Mouse (Mus musculus): ENCODE results near the gene Csnk2a2. TPM values are rescaled to one million over a fixed set of nuclear protein-coding genes. Genes with fewer than 3 reads are reported as not detected.
A peak's percentile ranks its signal among the peaks of the same experiment; 100 is the strongest.

The Csnk2a2 gene
- polyA plus RNA-seq, 1 experiment from 2014 or later, result 11.2 TPM

DNA sequence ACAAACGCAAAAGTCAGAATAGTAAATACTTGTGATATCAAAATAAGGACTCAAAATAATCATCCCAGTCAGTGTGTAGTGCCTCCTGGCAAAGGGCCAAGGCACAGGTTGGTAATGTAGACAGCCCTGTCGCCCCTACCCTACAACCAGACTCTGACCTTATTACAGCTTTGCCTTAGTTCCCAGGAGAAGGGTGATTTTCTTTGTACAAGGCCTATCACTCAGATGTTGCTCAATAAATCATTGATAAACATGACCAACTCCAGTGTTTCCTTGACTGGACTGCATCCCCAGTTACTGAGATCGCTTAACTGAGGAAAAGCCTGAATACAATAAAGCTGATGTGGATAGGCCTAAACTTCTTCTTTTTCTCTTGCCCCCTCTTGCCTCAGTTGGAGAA is 57.4 kb downstream of the Csnk2a2 start:
- ATAC-seq (replicated peaks; ENCODE audit: low FRiP score, low read depth) (no peak), DNase-seq (ENCODE audit: low spot score) (no peak)
- H3K36me3 ChIP-seq (ENCODE audit: insufficient read depth, low read length), result no peaks in the 10 kb centered on the region
- H3K9me3 ChIP-seq (replicated peaks; ENCODE audit: low read length), result no peaks in the 10 kb centered on the region
- H3K4me3 ChIP-seq (replicated peaks; ENCODE audit: low read depth, low read length), result no peak overlapping the region
- 60% methylated on average over 3 of the region's 3 CpGs for WGBS
- no peak overlapping the region for H3K9ac ChIP-seq (ENCODE audit: low read depth, low read length)
- peaks cover 32% of the 10 kb centered on the region for H3K4me1 ChIP-seq (replicated peaks; ENCODE audit: insufficient read depth, low read length)
- no peak overlapping the region for H3K4me2 ChIP-seq (ENCODE audit: low read length)
- no peak for TF ChIP-seq CTCF (IDR thresholded peaks at IDR 0.05; ENCODE audit: low read depth)
- H3K27ac ChIP-seq, result no peak overlapping the region
- H3K27me3 ChIP-seq (ENCODE audit: insufficient read depth, low read length), result no peaks in the 10 kb centered on the region

- no peaks in the 10 kb centered on the region for H3K36me3 ChIP-seq (ENCODE audit: insufficient read depth, low read length)
- H3K4me3 ChIP-seq (replicated peaks; ENCODE audit: low read depth, low read length), result no peak overlapping the region
- H3K9ac ChIP-seq (ENCODE audit: low read depth, low read length), result no peak overlapping the region
- 3% methylated on average over 3 of the region's 3 CpGs for WGBS
- DNase-seq (ENCODE audit: low spot score) (peak; percentile 84), ATAC-seq (replicated peaks; ENCODE audit: low FRiP score, low read depth) (no peak)
- H3K4me2 ChIP-seq (ENCODE audit: low read length), result peak overlapping the region; percentile 1; the same call in 1 of the 2 replicates
- TF ChIP-seq CTCF (IDR thresholded peaks at IDR 0.05; ENCODE audit: low read depth), result peak; percentile 70
- H3K27ac ChIP-seq, result 0 out of 2 replicates have a peak overlapping the region, but pooled peaks have one; percentile 15
- no peaks in the 10 kb centered on the region for H3K9me3 ChIP-seq (replicated peaks; ENCODE audit: low read length)
- H3K27me3 ChIP-seq (ENCODE audit: insufficient read depth, low read length), result no peaks in the 10 kb centered on the region
- H3K4me1 ChIP-seq (replicated peaks; ENCODE audit: insufficient read depth, low read length), result peaks cover 37% of the 10 kb centered on the region
Measured at GRCm38 (mm10) chr8:95429945-95430344, 59.9 kb downstream of the Csnk2a2 start.

- H3K27ac ChIP-seq, result peak overlapping the region; percentile 79
- H3K36me3 ChIP-seq (ENCODE audit: insufficient read depth, low read length), result peaks cover 6% of the 10 kb centered on the region; the same call in 1 of the 2 replicates
- peak; percentile 95 for DNase-seq (ENCODE audit: low spot score)
- no peaks in the 10 kb centered on the region for H3K27me3 ChIP-seq (ENCODE audit: insufficient read depth, low read length)
- no peak overlapping the region for H3K4me3 ChIP-seq (replicated peaks; ENCODE audit: low read depth, low read length)
- peak; percentile 88 for TF ChIP-seq CTCF (IDR thresholded peaks at IDR 0.05; ENCODE audit: low read depth)
- no peak overlapping the region for H3K9ac ChIP-seq (ENCODE audit: low read depth, low read length)
- ATAC-seq (replicated peaks; ENCODE audit: low FRiP score, low read depth), result no peak; the same call in 1 of the 2 replicates
- H3K4me1 ChIP-seq (replicated peaks; ENCODE audit: insufficient read depth, low read length), result peaks cover 25% of the 10 kb centered on the region
- WGBS, result 13% methylated on average over 12 of the region's 12 CpGs
- peak overlapping the region; percentile 34 for H3K4me2 ChIP-seq (ENCODE audit: low read length)
- no peaks in the 10 kb centered on the region for H3K9me3 ChIP-seq (replicated peaks; ENCODE audit: low read length)
Measured at GRCm38 (mm10) chr8:95427594-95428535, 62.0 kb downstream of the Csnk2a2 start.

DNA sequence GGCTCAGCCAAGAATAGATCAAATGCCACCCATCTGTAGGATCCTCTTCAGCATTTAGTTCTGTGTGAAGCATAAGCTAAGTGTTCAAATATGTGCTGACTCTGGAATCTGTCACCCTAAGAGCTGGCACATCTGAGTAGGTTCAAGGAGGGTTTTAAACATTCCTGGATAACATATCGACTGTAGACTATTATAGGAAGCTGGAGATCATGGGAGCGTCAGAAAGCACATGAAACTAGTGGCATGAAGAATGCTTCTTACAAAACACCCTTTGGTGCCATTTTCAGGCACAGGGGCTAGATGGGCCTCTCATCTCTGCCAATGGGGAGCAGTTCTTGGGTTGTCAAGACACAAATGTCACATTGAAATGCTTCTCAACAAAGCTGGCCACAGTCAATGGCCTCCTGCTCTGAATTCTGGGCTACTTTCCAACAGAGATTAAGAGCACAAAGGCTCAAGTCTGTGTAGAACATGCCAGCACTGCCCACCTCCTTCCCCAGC is 63.0 kb downstream of the Csnk2a2 start:
- Histone ChIP-seq H3K4me3 (replicated peaks; ENCODE audit: low read depth, low read length) (no peak overlapping the region), H3K9me3 (replicated peaks; ENCODE audit: low read length) (no peaks in the 10 kb centered on the region), H3K4me2 (ENCODE audit: low read length) (no peak overlapping the region), H3K36me3 (ENCODE audit: insufficient read depth, low read length) (peaks cover 10% of the 10 kb centered on the region; the same call in 1 of the 2 replicates), H3K4me1 (replicated peaks; ENCODE audit: insufficient read depth, low read length) (peaks cover 23% of the 10 kb centered on the region), H3K27ac (peak overlapping the region; percentile 79), H3K27me3 (ENCODE audit: insufficient read depth, low read length) (no peaks in the 10 kb centered on the region), H3K9ac (ENCODE audit: low read depth, low read length) (no peak overlapping the region)
- no peak for DNase-seq (ENCODE audit: low spot score)
- no peak for ATAC-seq (replicated peaks; ENCODE audit: low FRiP score, low read depth)
- 52% methylated on average over 2 of the region's 2 CpGs for WGBS
- no peak for TF ChIP-seq CTCF (IDR thresholded peaks at IDR 0.05; ENCODE audit: low read depth)

GRCm38 (mm10) chr8:95424682-95425081 is 65.2 kb downstream of the Csnk2a2 start:
- WGBS, result 73% methylated on average over 7 of the region's 7 CpGs
- H3K4me1 ChIP-seq (replicated peaks; ENCODE audit: insufficient read depth, low read length), result peaks cover 18% of the 10 kb centered on the region

GRCm38 (mm10) chr8:95422193-95422810 is 67.5 kb downstream of the Csnk2a2 start:
- no peaks in the 10 kb centered on the region for H3K27me3 ChIP-seq (ENCODE audit: insufficient read depth, low read length)
- DNase-seq (ENCODE audit: low spot score) (no peak), ATAC-seq (replicated peaks; ENCODE audit: low FRiP score, low read depth) (no peak)
- no peak overlapping the region for H3K9ac ChIP-seq (ENCODE audit: low read depth, low read length)
- no peaks in the 10 kb centered on the region for H3K9me3 ChIP-seq (replicated peaks; ENCODE audit: low read length)
- no peak for TF ChIP-seq CTCF (IDR thresholded peaks at IDR 0.05; ENCODE audit: low read depth)
- no peak overlapping the region for H3K4me3 ChIP-seq (replicated peaks; ENCODE audit: low read depth, low read length)
- H3K4me1 ChIP-seq (replicated peaks; ENCODE audit: insufficient read depth, low read length), result 0 out of 2 replicates have a peak, but pooled peaks cover 5% of the 10 kb centered on the region
- peaks cover 15% of the 10 kb centered on the region; the same call in 1 of the 2 replicates for H3K36me3 ChIP-seq (ENCODE audit: insufficient read depth, low read length)
- no peak overlapping the region for H3K27ac ChIP-seq
- WGBS, result 91% methylated on average over 14 of the region's 14 CpGs
- no peak overlapping the region for H3K4me2 ChIP-seq (ENCODE audit: low read length)

More at GRCm38 (mm10) chr8:95424682-95425081, 65.2 kb downstream of the Csnk2a2 start:
- Histone ChIP-seq H3K9ac (ENCODE audit: low read depth, low read length) (no peak overlapping the region), H3K27ac (no peak overlapping the region), H3K27me3 (ENCODE audit: insufficient read depth, low read length) (no peaks in the 10 kb centered on the region), H3K4me2 (ENCODE audit: low read length) (no peak overlapping the region), H3K4me3 (replicated peaks; ENCODE audit: low read depth, low read length) (no peak overlapping the region), H3K9me3 (replicated peaks; ENCODE audit: low read length) (no peaks in the 10 kb centered on the region), H3K36me3 (ENCODE audit: insufficient read depth, low read length) (peaks cover 10% of the 10 kb centered on the region; the same call in 1 of the 2 replicates)
- TF ChIP-seq CTCF (IDR thresholded peaks at IDR 0.05; ENCODE audit: low read depth), result no peak
- no peak for ATAC-seq (replicated peaks; ENCODE audit: low FRiP score, low read depth)
- DNase-seq (ENCODE audit: low spot score), result no peak
